Mouse (Mus musculus) small intestine, adult 2 months (tissue): ENCODE data around the gene Iglon5.

ENCODE experiments used
- CTCF ChIP-seq: fragments of 200-500 bp; IDR thresholded peaks from 2 replicates; pipeline ENCODE4 v1.5.1; 2012; ENCODE audit warnings: low read depth, mild to moderate bottlenecking, control low read depth, inconsistent platforms, low read length, moderate library complexity, mixed read lengths; ENCODE audit not compliant: insufficient replicate concordance, insufficient read length; ENCODE audit errors: extremely low read depth
- POLR2A ChIP-seq: fragments of 200-500 bp; IDR thresholded peaks from 2 replicates; pipeline ENCODE4 v1.6.1; 2012; ENCODE audit warnings: low read depth, mild to moderate bottlenecking, control low read depth, inconsistent platforms, low read length, moderate library complexity

- TF ChIP-seq CTCF (no peak), POLR2A (no peak)
Observed at GRCm38 (mm10) chr7:43453599-43454355, 36.1 kb downstream of the Iglon5 start.
